Mouse (Mus musculus): ENCODE measurements around the gene Rgs6. TPM values are rescaled to one million over a fixed set of nuclear protein-coding genes. Genes with fewer than 3 reads are reported as not detected.

Rgs6 gene
- polyA plus RNA-seq, 1 experiment from 2014 or later = 16.7 TPM

GRCm38 (mm10) chr12:82675137-82675536 lies 87.0 kb downstream of the Rgs6 start:
- 71% methylated on average over 4 of the region's 4 CpGs for WGBS
- Histone ChIP-seq H3K27ac (ENCODE audit: low read length) (no peak overlapping the region), H3K27me3 (replicated peaks; ENCODE audit: control insufficient read depth, insufficient read depth, low read length) (no peaks in the 10 kb centered on the region), H3K4me2 (ENCODE audit: low read length) (no peak overlapping the region), H3K36me3 (ENCODE audit: control insufficient read depth, insufficient read depth) (no peaks in the 10 kb centered on the region), H3K9me3 (ENCODE audit: control insufficient read depth, low read length) (no peaks in the 10 kb centered on the region), H3K4me1 (replicated peaks; ENCODE audit: control insufficient read depth, insufficient read depth, low read length) (peaks cover 9% of the 10 kb centered on the region), H3K9ac (replicated peaks; ENCODE audit: low read depth, low read length) (no peak overlapping the region), H3K4me3 (replicated peaks; ENCODE audit: low read length) (no peak overlapping the region)
- ATAC-seq = no peak

DNA sequence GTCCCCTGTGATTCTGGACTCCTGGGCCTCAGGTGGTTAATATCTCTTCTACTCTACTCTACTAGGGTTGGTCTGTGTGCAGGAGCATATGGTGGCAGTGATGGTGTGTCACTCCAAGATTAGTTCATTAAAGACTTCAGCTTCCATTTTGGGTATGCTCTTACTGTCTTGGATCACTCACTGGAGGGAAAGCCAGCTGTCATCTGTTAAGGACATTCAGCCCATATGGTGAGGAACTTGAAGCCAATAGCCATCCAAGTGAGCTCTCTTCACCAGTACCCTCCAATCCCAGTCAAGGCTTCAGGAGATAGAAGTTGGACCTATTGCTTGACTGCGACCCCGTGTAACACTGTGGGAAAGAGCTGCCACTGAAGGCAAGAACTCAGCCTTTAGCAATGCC lies 98.9 kb downstream of the Rgs6 start:
- no peaks in the 10 kb centered on the region for H3K27me3 ChIP-seq (replicated peaks; ENCODE audit: control insufficient read depth, insufficient read depth, low read length)
- H3K4me2 ChIP-seq (ENCODE audit: low read length) = no peak overlapping the region
- no peak for ATAC-seq
- H3K4me3 ChIP-seq (replicated peaks; ENCODE audit: low read length) = no peak overlapping the region
- H3K36me3 ChIP-seq (ENCODE audit: control insufficient read depth, insufficient read depth) = no peaks in the 10 kb centered on the region
- no peaks in the 10 kb centered on the region for H3K9me3 ChIP-seq (ENCODE audit: control insufficient read depth, low read length)
- WGBS = 91% methylated on average over 2 of the region's 2 CpGs
- no peak overlapping the region for H3K9ac ChIP-seq (replicated peaks; ENCODE audit: low read depth, low read length)
- no peaks in the 10 kb centered on the region for H3K4me1 ChIP-seq (replicated peaks; ENCODE audit: control insufficient read depth, insufficient read depth, low read length)
- H3K27ac ChIP-seq (ENCODE audit: low read length) = no peak overlapping the region

- no peak overlapping the region for H3K4me2 ChIP-seq (ENCODE audit: low read length)
- no peaks in the 10 kb centered on the region for H3K27me3 ChIP-seq (replicated peaks; ENCODE audit: control insufficient read depth, insufficient read depth, low read length)
- no peaks in the 10 kb centered on the region for H3K9me3 ChIP-seq (ENCODE audit: control insufficient read depth, low read length)
- H3K9ac ChIP-seq (replicated peaks; ENCODE audit: low read depth, low read length) = no peak overlapping the region
- no peak overlapping the region for H3K4me3 ChIP-seq (replicated peaks; ENCODE audit: low read length)
- ATAC-seq = no peak
- H3K4me1 ChIP-seq (replicated peaks; ENCODE audit: control insufficient read depth, insufficient read depth, low read length) = peaks cover 8% of the 10 kb centered on the region
- H3K27ac ChIP-seq (ENCODE audit: low read length) = no peak overlapping the region
- WGBS = 70% methylated on average over 12 of the region's 12 CpGs
- H3K36me3 ChIP-seq (ENCODE audit: control insufficient read depth, insufficient read depth) = no peaks in the 10 kb centered on the region
These were observed 110.9 kb downstream of the Rgs6 start for GRCm38 (mm10) chr12:82698886-82699527.

DNA sequence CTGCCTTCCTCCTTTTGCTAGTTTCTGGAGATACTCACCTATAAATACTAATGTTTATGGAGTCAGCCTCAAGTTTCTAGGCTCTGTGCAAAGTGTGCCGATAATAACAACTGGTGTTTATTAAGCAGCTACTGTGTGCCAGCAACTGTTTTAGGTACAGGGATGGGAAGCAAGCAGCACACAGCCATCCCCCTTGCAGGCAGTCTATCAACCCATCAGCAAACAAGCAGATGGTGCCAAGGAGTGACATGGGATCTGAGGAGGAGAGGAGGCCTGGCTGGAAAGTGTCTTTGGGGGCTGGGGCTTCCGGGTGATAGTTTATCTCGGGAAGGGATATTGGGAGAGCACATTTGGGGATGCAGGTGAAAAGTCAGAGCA lies 111.4 kb downstream of the Rgs6 start:
- WGBS = 66% methylated on average over 3 of the region's 3 CpGs
- H3K4me2 ChIP-seq (ENCODE audit: low read length) = no peak overlapping the region

DNA sequence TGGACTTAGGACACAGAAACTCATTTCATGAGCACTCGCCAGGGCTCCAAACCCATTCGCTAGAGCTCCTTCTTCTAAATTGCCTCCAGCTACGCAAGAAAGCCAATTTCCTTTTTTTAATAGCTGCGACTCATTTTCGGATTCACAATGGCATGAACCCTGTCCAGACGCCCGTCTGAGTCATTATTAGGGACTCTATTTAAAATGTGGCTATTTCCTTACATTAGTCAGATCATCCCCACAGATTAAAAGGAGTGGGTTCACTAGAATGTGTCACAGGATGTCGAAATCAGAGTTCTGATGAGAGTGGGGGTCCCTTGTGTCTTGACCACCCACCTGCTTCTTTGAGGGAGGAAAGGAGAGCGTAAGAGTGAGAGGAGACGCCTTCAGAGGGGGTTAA lies 112.1 kb downstream of the Rgs6 start:
- Histone ChIP-seq H3K9ac (replicated peaks; ENCODE audit: low read depth, low read length) (no peak overlapping the region), H3K27me3 (replicated peaks; ENCODE audit: control insufficient read depth, insufficient read depth, low read length) (no peaks in the 10 kb centered on the region), H3K4me1 (replicated peaks; ENCODE audit: control insufficient read depth, insufficient read depth, low read length) (peaks cover 8% of the 10 kb centered on the region), H3K4me2 (ENCODE audit: low read length) (no peak overlapping the region), H3K36me3 (ENCODE audit: control insufficient read depth, insufficient read depth) (no peaks in the 10 kb centered on the region), H3K27ac (ENCODE audit: low read length) (no peak overlapping the region), H3K4me3 (replicated peaks; ENCODE audit: low read length) (no peak overlapping the region), H3K9me3 (ENCODE audit: control insufficient read depth, low read length) (no peaks in the 10 kb centered on the region)
- no peak for ATAC-seq
- 57% methylated on average over 10 of the region's 10 CpGs for WGBS

More for the DNA sequence above, 111.4 kb downstream of the Rgs6 start:
- H3K27ac ChIP-seq (ENCODE audit: low read length) = no peak overlapping the region
- H3K9ac ChIP-seq (replicated peaks; ENCODE audit: low read depth, low read length) = no peak overlapping the region
- H3K27me3 ChIP-seq (replicated peaks; ENCODE audit: control insufficient read depth, insufficient read depth, low read length) = no peaks in the 10 kb centered on the region
- H3K36me3 ChIP-seq (ENCODE audit: control insufficient read depth, insufficient read depth) = no peaks in the 10 kb centered on the region
- H3K4me3 ChIP-seq (replicated peaks; ENCODE audit: low read length) = no peak overlapping the region
- peaks cover 8% of the 10 kb centered on the region for H3K4me1 ChIP-seq (replicated peaks; ENCODE audit: control insufficient read depth, insufficient read depth, low read length)
- H3K9me3 ChIP-seq (ENCODE audit: control insufficient read depth, low read length) = no peaks in the 10 kb centered on the region
- 0 out of 2 replicates have a peak, but pooled peaks have one; percentile 38 for ATAC-seq

DNA sequence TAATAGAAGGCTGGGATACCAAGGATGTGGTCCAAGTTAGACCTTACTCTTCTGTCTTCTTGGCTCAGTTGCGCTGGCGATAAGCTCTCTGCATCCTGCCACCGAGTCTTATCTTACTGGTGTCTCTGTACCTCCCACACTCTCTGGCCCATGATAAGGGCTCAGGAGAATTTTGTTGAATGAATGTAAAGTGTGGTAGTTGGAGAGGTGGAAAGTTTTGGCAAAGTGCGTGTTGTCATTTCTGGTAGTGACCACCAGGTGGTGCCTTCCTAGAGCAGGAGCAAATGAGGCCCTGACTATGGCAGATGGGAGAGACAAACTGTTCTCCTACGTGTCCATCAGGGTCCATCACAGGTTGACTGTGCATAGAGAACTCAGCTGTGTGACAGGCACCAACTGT lies 112.7 kb downstream of the Rgs6 start:
- H3K9me3 ChIP-seq (ENCODE audit: control insufficient read depth, low read length) = no peaks in the 10 kb centered on the region
- H3K4me3 ChIP-seq (replicated peaks; ENCODE audit: low read length) = no peak overlapping the region
- H3K4me1 ChIP-seq (replicated peaks; ENCODE audit: control insufficient read depth, insufficient read depth, low read length) = peaks cover 8% of the 10 kb centered on the region
- H3K36me3 ChIP-seq (ENCODE audit: control insufficient read depth, insufficient read depth) = no peaks in the 10 kb centered on the region
- no peak overlapping the region for H3K4me2 ChIP-seq (ENCODE audit: low read length)
- H3K9ac ChIP-seq (replicated peaks; ENCODE audit: low read depth, low read length) = no peak overlapping the region
- H3K27ac ChIP-seq (ENCODE audit: low read length) = no peak overlapping the region
- WGBS = 51% methylated on average over 5 of the region's 5 CpGs
- H3K27me3 ChIP-seq (replicated peaks; ENCODE audit: control insufficient read depth, insufficient read depth, low read length) = no peaks in the 10 kb centered on the region
- ATAC-seq = no peak

DNA sequence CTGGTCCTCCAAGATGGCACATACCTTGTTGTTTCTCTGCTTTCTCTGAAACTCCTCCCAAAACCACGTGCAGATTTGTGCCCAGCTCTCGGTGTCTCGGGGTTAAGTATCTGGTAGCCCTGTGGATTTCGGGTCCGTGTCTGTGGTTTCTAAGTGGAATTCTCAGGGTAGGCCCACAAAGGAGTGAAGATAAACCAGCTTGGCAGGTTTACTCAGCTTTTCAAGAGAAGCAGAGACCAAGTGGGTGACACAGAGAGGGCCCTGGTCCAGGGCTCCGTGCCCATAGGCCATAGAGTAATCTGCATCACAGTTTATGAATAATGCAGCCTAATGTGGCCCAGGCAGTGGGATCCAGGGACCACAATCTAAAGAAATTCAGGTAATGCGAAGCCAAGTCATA lies 113.3 kb downstream of the Rgs6 start:
- Histone ChIP-seq H3K9ac (replicated peaks; ENCODE audit: low read depth, low read length) (no peak overlapping the region), H3K4me3 (replicated peaks; ENCODE audit: low read length) (no peak overlapping the region), H3K27ac (ENCODE audit: low read length) (no peak overlapping the region), H3K4me1 (replicated peaks; ENCODE audit: control insufficient read depth, insufficient read depth, low read length) (peaks cover 8% of the 10 kb centered on the region), H3K27me3 (replicated peaks; ENCODE audit: control insufficient read depth, insufficient read depth, low read length) (no peaks in the 10 kb centered on the region), H3K36me3 (ENCODE audit: control insufficient read depth, insufficient read depth) (no peaks in the 10 kb centered on the region), H3K9me3 (ENCODE audit: control insufficient read depth, low read length) (no peaks in the 10 kb centered on the region), H3K4me2 (ENCODE audit: low read length) (no peak overlapping the region)
- ATAC-seq = no peak
- WGBS = 81% methylated on average over 7 of the region's 7 CpGs

DNA sequence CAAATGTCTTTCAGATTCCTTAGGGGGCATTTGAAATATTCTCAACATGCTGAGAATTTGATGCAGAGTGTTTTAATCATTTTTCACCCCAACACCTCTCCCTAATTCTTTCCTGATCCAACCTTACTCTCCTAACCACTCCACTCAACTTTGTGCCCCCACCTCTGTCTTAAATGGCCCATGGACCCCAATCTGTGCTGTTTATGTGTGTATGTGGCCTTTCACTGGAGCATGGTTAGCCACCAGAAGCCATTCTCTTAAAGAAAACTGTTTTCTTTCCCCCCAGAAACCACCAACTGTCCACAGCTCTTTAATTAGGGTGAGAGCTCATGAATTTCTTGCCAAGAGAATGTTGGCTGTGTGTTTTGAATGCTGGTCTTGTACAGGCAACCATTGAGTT lies 122.3 kb downstream of the Rgs6 start:
- no peak overlapping the region for H3K4me2 ChIP-seq (ENCODE audit: low read length)
- no peak overlapping the region for H3K9ac ChIP-seq (replicated peaks; ENCODE audit: low read depth, low read length)
- H3K27me3 ChIP-seq (replicated peaks; ENCODE audit: control insufficient read depth, insufficient read depth, low read length) = no peaks in the 10 kb centered on the region
- no peaks in the 10 kb centered on the region for H3K4me1 ChIP-seq (replicated peaks; ENCODE audit: control insufficient read depth, insufficient read depth, low read length)
- H3K27ac ChIP-seq (ENCODE audit: low read length) = no peak overlapping the region
- no peak overlapping the region for H3K4me3 ChIP-seq (replicated peaks; ENCODE audit: low read length)
- peaks cover 2% of the 10 kb centered on the region; the same call in 1 of the 2 replicates for H3K9me3 ChIP-seq (ENCODE audit: control insufficient read depth, low read length)
- H3K36me3 ChIP-seq (ENCODE audit: control insufficient read depth, insufficient read depth) = no peaks in the 10 kb centered on the region
- no peak for ATAC-seq

GRCm38 (mm10) chr12:82714284-82714683 lies 126.2 kb downstream of the Rgs6 start:
- no peak overlapping the region for H3K9ac ChIP-seq (replicated peaks; ENCODE audit: low read depth, low read length)
- WGBS = 77% methylated on average over 2 of the region's 2 CpGs
- H3K27ac ChIP-seq (ENCODE audit: low read length) = no peak overlapping the region
- no peak overlapping the region for H3K4me2 ChIP-seq (ENCODE audit: low read length)
- H3K9me3 ChIP-seq (ENCODE audit: control insufficient read depth, low read length) = peaks cover 2% of the 10 kb centered on the region; the same call in 1 of the 2 replicates
- H3K4me3 ChIP-seq (replicated peaks; ENCODE audit: low read length) = no peak overlapping the region
- H3K4me1 ChIP-seq (replicated peaks; ENCODE audit: control insufficient read depth, insufficient read depth, low read length) = no peaks in the 10 kb centered on the region
- no peaks in the 10 kb centered on the region for H3K36me3 ChIP-seq (ENCODE audit: control insufficient read depth, insufficient read depth)
- no peak for ATAC-seq
- no peaks in the 10 kb centered on the region for H3K27me3 ChIP-seq (replicated peaks; ENCODE audit: control insufficient read depth, insufficient read depth, low read length)

DNA sequence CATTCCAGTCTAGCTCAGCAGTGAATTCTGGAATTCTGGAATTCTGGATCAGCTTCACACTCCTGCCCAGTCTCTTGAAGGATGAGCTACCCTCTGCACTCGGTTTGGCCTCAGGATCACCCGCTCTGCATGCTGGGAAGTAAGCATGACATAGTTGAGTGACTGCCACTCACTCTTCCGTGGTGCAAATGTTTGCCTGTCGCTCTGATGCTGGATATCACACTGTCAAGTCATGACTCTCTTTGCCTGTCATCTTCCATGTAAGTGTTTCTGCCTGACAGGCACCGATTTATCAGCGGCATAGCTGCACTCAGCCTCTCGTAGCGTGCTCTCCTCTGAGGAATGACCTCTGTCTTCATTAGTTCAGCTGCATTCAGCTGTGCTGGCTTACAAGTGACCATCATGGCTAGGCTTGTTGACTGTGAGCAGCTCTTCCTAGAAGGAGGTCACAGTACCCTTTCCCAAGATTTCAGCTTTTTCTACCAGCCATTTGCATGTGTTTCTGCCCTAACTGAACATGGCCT lies 135.0 kb downstream of the Rgs6 start:
- Histone ChIP-seq H3K9me3 (ENCODE audit: control insufficient read depth, low read length) (no peaks in the 10 kb centered on the region), H3K36me3 (ENCODE audit: control insufficient read depth, insufficient read depth) (no peaks in the 10 kb centered on the region), H3K9ac (replicated peaks; ENCODE audit: low read depth, low read length) (no peak overlapping the region), H3K4me2 (ENCODE audit: low read length) (no peak overlapping the region), H3K4me3 (replicated peaks; ENCODE audit: low read length) (no peak overlapping the region), H3K27ac (ENCODE audit: low read length) (no peak overlapping the region), H3K27me3 (replicated peaks; ENCODE audit: control insufficient read depth, insufficient read depth, low read length) (no peaks in the 10 kb centered on the region), H3K4me1 (replicated peaks; ENCODE audit: control insufficient read depth, insufficient read depth, low read length) (no peaks in the 10 kb centered on the region)
- 96% methylated on average over 8 of the region's 8 CpGs for WGBS
- ATAC-seq = no peak
